24 mouse cellular contexts compared by ENCODE assay signal in the genomic region with DNA sequence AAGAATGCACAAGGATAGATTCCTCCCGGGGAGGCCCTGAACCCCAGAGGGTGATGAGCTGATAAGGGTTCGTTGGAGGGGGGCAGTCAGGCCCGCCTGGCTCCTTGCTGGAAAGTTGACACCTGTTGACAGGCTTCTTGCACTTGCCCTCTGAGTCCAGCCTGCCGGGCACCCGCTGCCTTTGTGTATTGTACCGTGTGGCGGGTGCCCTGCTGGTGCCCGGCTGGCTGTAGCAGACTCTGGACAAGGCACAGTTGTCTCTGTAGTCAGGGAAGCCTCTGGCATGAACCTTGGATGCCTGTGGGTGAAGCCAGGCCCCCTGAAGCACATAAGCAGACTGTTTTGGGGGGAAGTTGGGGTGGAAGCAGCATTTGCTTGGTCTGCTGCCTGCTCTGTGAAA. TPM values are rescaled to one million over a fixed set of nuclear protein-coding genes. Genes with fewer than 3 reads are reported as not detected.
DNase-seq lines count a peak whose midpoint lies in the region; ATAC-seq and TF ChIP-seq lines count a peak whose summit lies in the region.
"Had no signal": no experiment of that assay in that cellular context is flagged by ENCODE, and none has a peak within 500 bp of the region (broad histone marks: within the 10 kb centered on the region; RNA-seq: fewer than 3 reads in every experiment).

No protein-coding gene starts in this region.

- DNase-seq in gastrocnemius, adult 2 months, result peak; percentile 63
- no peak for DNase-seq in gastrocnemius, postnatal 36 days
- DNase-seq in kidney, adult 2 months, result no peak
- DNase-seq in embryonic facial prominence, embryonic 11.5 days (ENCODE audit: low spot score), result no peak
- DNase-seq: cerebellum, adult 2 months; cerebellum, postnatal 36 days; forebrain, postnatal 0 days; heart, postnatal 14 days; liver; liver, postnatal 0 days; thymus, postnatal 25 days had no signal

- H3ac ChIP-seq in myocyte (ENCODE audit: control insufficient read depth, insufficient read length), result no peak overlapping the region

- H3K4me1 ChIP-seq in kidney, embryonic 15.5 days, result peaks cover 54% of the 10 kb centered on the region
- H3K4me1 ChIP-seq in kidney, adult 2 months (ENCODE audit: control insufficient read depth, insufficient read depth, low read length), result no peaks in the 10 kb centered on the region
- peaks cover 23% of the 10 kb centered on the region for H3K4me1 ChIP-seq in embryonic facial prominence, embryonic 11.5 days (ENCODE audit: control insufficient read depth, insufficient read depth, low read length)
- H3K4me1 ChIP-seq in liver, embryonic 12.5 days, result peaks cover 7% of the 10 kb centered on the region

- peak overlapping the region; percentile 40 for H3K4me3 ChIP-seq in gastrocnemius, adult 2 months
- no peak overlapping the region for H3K4me3 ChIP-seq in kidney, embryonic 15.5 days (replicated peaks)
- H3K4me3 ChIP-seq in kidney, adult 2 months (ENCODE audit: insufficient read depth, low read depth, low read length), result no peak overlapping the region
- no peak overlapping the region for H3K4me3 ChIP-seq in embryonic facial prominence, embryonic 11.5 days (ENCODE audit: low read depth, low read length)
- H3K4me3 ChIP-seq in myocyte, result no peak overlapping the region
- H3K4me3 ChIP-seq in liver, embryonic 12.5 days, result no peak overlapping the region
- H3K4me3 ChIP-seq: erythroblast, embryonic 14.5 days; heart, embryonic 12.5 days; hindbrain, embryonic 15.5 days; intestine, embryonic 15.5 days; neural tube, embryonic 13.5 days had no signal

- no peaks in the 10 kb centered on the region for H3K36me3 ChIP-seq in kidney, embryonic 15.5 days
- H3K36me3 ChIP-seq in kidney, adult 2 months (ENCODE audit: control insufficient read depth, insufficient read depth, low read length), result no peaks in the 10 kb centered on the region
- H3K36me3 ChIP-seq in embryonic facial prominence, embryonic 11.5 days (replicated peaks; ENCODE audit: control insufficient read depth, insufficient read depth, low read depth, low read length), result no peaks in the 10 kb centered on the region
- no peaks in the 10 kb centered on the region for H3K36me3 ChIP-seq in myocyte (ENCODE audit: control insufficient read depth, insufficient read depth)
- H3K36me3 ChIP-seq in liver, embryonic 12.5 days, result no peaks in the 10 kb centered on the region
- H3K36me3 ChIP-seq: heart, embryonic 12.5 days; hindbrain, embryonic 15.5 days; intestine, embryonic 15.5 days; neural tube, embryonic 13.5 days had no signal

- H3K27me3 ChIP-seq in kidney, embryonic 15.5 days, result peaks cover 33% of the 10 kb centered on the region
- no peaks in the 10 kb centered on the region for H3K27me3 ChIP-seq in kidney, adult 2 months (replicated peaks; ENCODE audit: control insufficient read depth, insufficient read depth, low read length)
- H3K27me3 ChIP-seq in embryonic facial prominence, embryonic 11.5 days (ENCODE audit: control insufficient read depth, insufficient read depth, low read length), result peaks cover 4% of the 10 kb centered on the region
- H3K27me3 ChIP-seq in myocyte (ENCODE audit: control insufficient read depth, insufficient read depth, insufficient read length), result no peaks in the 10 kb centered on the region
- H3K27me3 ChIP-seq in liver, embryonic 12.5 days (replicated peaks), result peaks cover 93% of the 10 kb centered on the region

- H3K9ac ChIP-seq in kidney, embryonic 15.5 days, result no peak overlapping the region
- 0 out of 2 replicates have a peak overlapping the region, but pooled peaks have one; percentile 18 for H3K9ac ChIP-seq in embryonic facial prominence, embryonic 11.5 days (replicated peaks; ENCODE audit: low read length)
- H3K9ac ChIP-seq in liver, embryonic 12.5 days, result no peak overlapping the region
- H3K9ac ChIP-seq: forebrain, postnatal 0 days; heart, embryonic 12.5 days; hindbrain, embryonic 15.5 days; intestine, embryonic 15.5 days; liver, postnatal 0 days had no signal

- no peak overlapping the region for H3K4me2 ChIP-seq in kidney, embryonic 15.5 days
- H3K4me2 ChIP-seq in embryonic facial prominence, embryonic 11.5 days (ENCODE audit: low read depth, low read length), result no peak overlapping the region
- H3K4me2 ChIP-seq in myocyte (ENCODE audit: low read depth), result peak overlapping the region; percentile 42
- no peak overlapping the region for H3K4me2 ChIP-seq in liver, embryonic 12.5 days
- H3K4me2 ChIP-seq: heart, embryonic 12.5 days; hindbrain, embryonic 15.5 days; intestine, embryonic 15.5 days; neural tube, embryonic 13.5 days had no signal

- TF ChIP-seq CTCF in gastrocnemius, adult 2 months (IDR thresholded peaks at IDR 0.05), result no peak
- no peak for TF ChIP-seq CTCF in kidney, adult 2 months (conservative IDR thresholded peaks at IDR 0.05; ENCODE audit: insufficient read depth, insufficient read length, low read depth, low read length)

- H3K79me2 ChIP-seq in myocyte (ENCODE audit: control insufficient read depth, insufficient read depth), result peaks cover 5% of the 10 kb centered on the region

- peak overlapping the region; percentile 79 for H3K27ac ChIP-seq in gastrocnemius, adult 2 months
- 0 out of 2 replicates have a peak overlapping the region, but pooled peaks have one; percentile 11 for H3K27ac ChIP-seq in kidney, embryonic 15.5 days
- H3K27ac ChIP-seq in kidney, adult 2 months (ENCODE audit: insufficient read depth, low read depth, low read length), result no peak overlapping the region
- H3K27ac ChIP-seq in embryonic facial prominence, embryonic 11.5 days (replicated peaks; ENCODE audit: low read depth, low read length), result no peak overlapping the region
- H3K27ac ChIP-seq in liver, embryonic 12.5 days, result no peak overlapping the region
- H3K27ac ChIP-seq: hindbrain, embryonic 15.5 days; intestine, embryonic 15.5 days; neural tube, embryonic 13.5 days had no signal

- intact Hi-C loops in gastrocnemius, adult 2 months (cut with DNase I), result no loop called here
- intact Hi-C loops in gastrocnemius, postnatal 36 days (cut with DNase I), result no loop called here

- 31% methylated on average over 8 of the region's 8 CpGs for WGBS in kidney, embryonic 15.5 days
- 56% methylated on average over 8 of the region's 8 CpGs for WGBS in kidney, adult 2 months
- WGBS in embryonic facial prominence, embryonic 11.5 days, result 67% methylated on average over 8 of the region's 8 CpGs
- 42% methylated on average over 8 of the region's 8 CpGs for WGBS in liver, embryonic 12.5 days (ENCODE audit: insufficient replicate concordance)

- TF ChIP-seq POLR2A in kidney, adult 2 months (IDR thresholded peaks at IDR 0.05; ENCODE audit: low read depth, low read length), result no peak
- TF ChIP-seq POLR2A in myocyte (IDR thresholded peaks at IDR 0.05; ENCODE audit: insufficient read length, low read depth), result no peak

- ATAC-seq in kidney, embryonic 15.5 days (replicated peaks; ENCODE audit: low FRiP score), result no peak
- ATAC-seq in embryonic facial prominence, embryonic 11.5 days (replicated peaks; ENCODE audit: insufficient number of reproducible peaks, low FRiP score, low TSS enrichment, low read depth), result no peak
- no peak for ATAC-seq in liver, embryonic 12.5 days
- ATAC-seq: forebrain, postnatal 0 days; intestine, embryonic 15.5 days; liver, postnatal 0 days had no signal

- no peaks in the 10 kb centered on the region for H3K9me3 ChIP-seq in kidney, embryonic 15.5 days (replicated peaks)
- no peaks in the 10 kb centered on the region for H3K9me3 ChIP-seq in embryonic facial prominence, embryonic 11.5 days (replicated peaks; ENCODE audit: control insufficient read depth, low read length)
- H3K9me3 ChIP-seq in liver, embryonic 12.5 days (replicated peaks), result no peaks in the 10 kb centered on the region
- H3K9me3 ChIP-seq: heart, embryonic 12.5 days; hindbrain, embryonic 15.5 days; intestine, embryonic 15.5 days; neural tube, embryonic 13.5 days had no signal

TF ChIP-seq in myocyte, 11 proteins besides CTCF, POLR2A, EP300 and RAD21:
- TF ChIP-seq TCF12 (IDR thresholded peaks at IDR 0.05; ENCODE audit: insufficient read depth, poor library complexity, severe bottlenecking) (peak; percentile 46), MYOD1 (IDR thresholded peaks at IDR 0.05; ENCODE audit: control insufficient read depth in 1 of 3, insufficient read length in 2 of 3, low read depth in 2 of 3) (peak in 2 of 3 experiments; percentile 93 to 94), POLR2AphosphoS2 (IDR thresholded peaks at IDR 0.05; ENCODE audit: insufficient read length, low read depth) (no peak), USF1 (IDR thresholded peaks at IDR 0.05; ENCODE audit: low read depth) (no peak), SRF (IDR thresholded peaks at IDR 0.05; ENCODE audit: control insufficient read depth, insufficient read length, low read depth) (no peak), MAX (IDR thresholded peaks at IDR 0.05; ENCODE audit: low read depth) (no peak), MYOG (IDR thresholded peaks at IDR 0.05; ENCODE audit: control insufficient read depth in 1 of 3, insufficient read depth in 1 of 3, insufficient read length in 2 of 3, low read depth in 2 of 3) (peak in 2 of 3 experiments; percentile 85 to 93), TCF3 (IDR thresholded peaks at IDR 0.05; ENCODE audit: insufficient read length, low read depth) (peak; percentile 65)

RNA-seq across cellular contexts. Expression of a gene that starts 5.8 kb away (rescaled TPM):
- 1 to 10 TPM; 7.8 to 9.7 TPM for total RNA-seq in gastrocnemius, adult 2 months (2021)
- total RNA-seq in gastrocnemius, postnatal 36 days (2021), result 1 to 10 TPM; 8.4 to 9.5 TPM
- 1.6 and 2.1 TPM in 2 replicates for polyA plus RNA-seq in kidney, embryonic 15.5 days (2015; fragmentation: Nextera tagmentation; extraction: Ambion mirVana)
- polyA plus RNA-seq in kidney, adult 2 months (2012; rRNA removed), result 1.7 and 1.8 TPM in 2 replicates
- 1.6 and 1.8 TPM in 2 replicates for polyA plus RNA-seq in embryonic facial prominence, embryonic 11.5 days (2014; fragmentation: Nextera tagmentation; extraction: Ambion mirVana)
- polyA plus RNA-seq in myocyte (2012; fragmentation: generic; extraction: Trizol), result 11.6 TPM
- 0.32 and 0.50 TPM in 2 replicates for polyA plus RNA-seq in liver, embryonic 12.5 days (2016; fragmentation: Nextera tagmentation; extraction: Ambion mirVana)
- polyA plus RNA-seq: erythroblast, embryonic 14.5 days had no signal

RNA-seq across cellular contexts. Expression of a gene that starts 21.9 kb away (rescaled TPM):
- total RNA-seq in gastrocnemius, adult 2 months (2021), result not detected
- not detected for total RNA-seq in gastrocnemius, postnatal 36 days (2021)
- polyA plus RNA-seq in kidney, embryonic 15.5 days (2015; fragmentation: Nextera tagmentation; extraction: Ambion mirVana), result not detected in 2 replicates
- not detected in 2 replicates for polyA plus RNA-seq in kidney, adult 2 months (2012; rRNA removed)
- polyA plus RNA-seq in embryonic facial prominence, embryonic 11.5 days (2014; fragmentation: Nextera tagmentation; extraction: Ambion mirVana), result 0.39 and 0.77 TPM in 2 replicates
- polyA plus RNA-seq in myocyte (2012; fragmentation: generic; extraction: Trizol), result not detected
- polyA plus RNA-seq in liver, embryonic 12.5 days (2016; fragmentation: Nextera tagmentation; extraction: Ambion mirVana), result 0.06 TPM in 1 of 2 replicates, not detected in the other
- total RNA-seq: adrenal gland, adult 18-20 months; adrenal gland, postnatal 4 days; heart, postnatal 14 days; layer of hippocampus, postnatal 10 days; left cerebral cortex, adult 8-10 months had no signal
- polyA plus RNA-seq: cerebellum, adult 2 months; intestine, embryonic 15.5 days; kidney, embryonic 14.5 days; liver, postnatal 0 days had no signal

Comparison
In these comparisons a context has a peak if more than half of its experiments do, and no peak if none do; other contexts are left out.
1. H3K27ac ChIP-seq: peak in gastrocnemius, adult 2 months (single experiment) and kidney, embryonic 15.5 days (single experiment); none in kidney, adult 2 months (single experiment), embryonic facial prominence, embryonic 11.5 days (single experiment) and liver, embryonic 12.5 days (single experiment).